Mouse (Mus musculus) liver, embryonic 15.5 days (tissue): ENCODE data around the gene Elmod3. TPM values are rescaled to one million over a fixed set of nuclear protein-coding genes. Genes with fewer than 3 reads are reported as not detected.
A peak's percentile ranks its signal among the peaks of the same experiment; 100 is the strongest.

Experiments
- ATAC-seq: fragments of 200-750 bp; cut with Nextera tagmentation; 2 replicates; pipeline ENCODE4 v1.8.0; 2017; ENCODE audit warnings: moderate number of reproducible peaks, mild to moderate bottlenecking, moderate library complexity; ENCODE audit not compliant: insufficient read depth
- H3K27ac ChIP-seq: fragments of 300-500 bp; sonication (generic); replicated peaks from 2 replicates; pipeline ENCODE4 v1.5.1; 2015; ENCODE audit warnings: mild to moderate bottlenecking, inconsistent platforms
- H3K27me3 ChIP-seq: fragments of 300-500 bp; sonication (generic); 2 replicates; pipeline ENCODE4 v1.6.1; 2015; ENCODE audit warnings: mild to moderate bottlenecking, inconsistent platforms
- H3K36me3 ChIP-seq: fragments of 300-500 bp; sonication (generic); replicated peaks from 2 replicates; pipeline ENCODE4 v1.6.1; 2015; ENCODE audit warnings: moderate library complexity, mild to moderate bottlenecking, inconsistent platforms
- H3K4me1 ChIP-seq: fragments of 300-500 bp; sonication (generic); replicated peaks from 2 replicates; pipeline ENCODE4 v1.6.1; 2015; ENCODE audit warnings: inconsistent platforms
- H3K4me2 ChIP-seq: fragments of 300-500 bp; sonication (generic); 2 replicates; pipeline ENCODE4 v1.6.1; 2015; ENCODE audit warnings: moderate library complexity, mild to moderate bottlenecking, inconsistent platforms
- H3K4me3 ChIP-seq: fragments of 300-500 bp; sonication (generic); replicated peaks from 2 replicates; pipeline ENCODE4 v1.5.1; 2015; ENCODE audit warnings: mild to moderate bottlenecking, inconsistent platforms
- H3K9ac ChIP-seq: fragments of 300-500 bp; sonication (generic); 2 replicates; pipeline ENCODE4 v1.6.1; 2015; ENCODE audit warnings: moderate library complexity, mild to moderate bottlenecking, inconsistent platforms
- H3K9me3 ChIP-seq: fragments of 300-500 bp; sonication (generic); replicated peaks from 2 replicates; pipeline ENCODE4 v1.6.1; 2016; ENCODE audit warnings: inconsistent platforms
- WGBS: fragments of 180-500 bp; shearing (Covaris S2); methylation state at CpG from one replicate; pipeline ENCODE4 v1.1.7; 2015; ENCODE audit warnings: mixed read lengths; ENCODE audit not compliant: insufficient replicate concordance; 5-methylcytosine and 5-hydroxymethylcytosine counted together
- polyA plus RNA-seq: library from polyadenylated mRNA; unstranded; fragments of >200 nt; fragmentation: Nextera tagmentation; extraction: Ambion mirVana; gene quantifications from 2 replicates; pipeline ENCODE4 v1.2.1, GENCODE M21; 2015

Elmod3 gene
- polyA plus RNA-seq, 1 experiment from 2014 or later = 4.2 TPM

- 0 out of 2 replicates have a peak overlapping the region, but pooled peaks have one; percentile 15 for H3K27ac ChIP-seq
- no peaks in the 10 kb centered on the region for H3K9me3 ChIP-seq
- H3K27me3 ChIP-seq = no peaks in the 10 kb centered on the region
- H3K36me3 ChIP-seq = no peaks in the 10 kb centered on the region
- 23% methylated on average over 9 of the region's 9 CpGs for WGBS
- no peak overlapping the region for H3K9ac ChIP-seq
- peak overlapping the region; percentile 2; the same call in 1 of the 2 replicates for H3K4me3 ChIP-seq
- peak overlapping the region; percentile 40 for H3K4me2 ChIP-seq
- no peak for ATAC-seq
- H3K4me1 ChIP-seq = peaks cover 51% of the 10 kb centered on the region
Measured at GRCm38 (mm10) chr6:72549041-72549580, 49.1 kb downstream of the Elmod3 start.

- no peak for ATAC-seq
- Histone ChIP-seq H3K4me2 (no peak overlapping the region), H3K4me3 (no peak overlapping the region), H3K27me3 (no peaks in the 10 kb centered on the region), H3K4me1 (peaks cover 59% of the 10 kb centered on the region), H3K36me3 (no peaks in the 10 kb centered on the region), H3K9ac (no peak overlapping the region), H3K9me3 (no peaks in the 10 kb centered on the region), H3K27ac (no peak overlapping the region)
- 65% methylated on average over 3 of the region's 3 CpGs for WGBS
Measured at GRCm38 (mm10) chr6:72547862-72548261, 50.4 kb downstream of the Elmod3 start.

GRCm38 (mm10) chr6:72547121-72547520, 51.1 kb downstream of the Elmod3 start:
- WGBS = 79% methylated on average over 2 of the region's 2 CpGs
- no peaks in the 10 kb centered on the region for H3K27me3 ChIP-seq
- H3K4me1 ChIP-seq = peaks cover 52% of the 10 kb centered on the region
- H3K4me3 ChIP-seq = no peak overlapping the region
- no peak overlapping the region for H3K27ac ChIP-seq
- no peaks in the 10 kb centered on the region for H3K9me3 ChIP-seq
- ATAC-seq = no peak
- H3K4me2 ChIP-seq = no peak overlapping the region
- H3K9ac ChIP-seq = no peak overlapping the region
- H3K36me3 ChIP-seq = no peaks in the 10 kb centered on the region

GRCm38 (mm10) chr6:72545377-72545776, 52.8 kb downstream of the Elmod3 start:
- ATAC-seq = no peak
- Histone ChIP-seq H3K36me3 (no peaks in the 10 kb centered on the region), H3K4me1 (peaks cover 44% of the 10 kb centered on the region), H3K4me2 (no peak overlapping the region), H3K27me3 (no peaks in the 10 kb centered on the region), H3K4me3 (no peak overlapping the region), H3K9ac (no peak overlapping the region), H3K9me3 (no peaks in the 10 kb centered on the region), H3K27ac (no peak overlapping the region)
- WGBS = 61% methylated on average over 7 of the region's 7 CpGs

- 0 out of 2 replicates have a peak, but pooled peaks have one; percentile 41 for ATAC-seq
- H3K27ac ChIP-seq = peak within 1 kb of the TSS; percentile 70
- peak within 1 kb of the TSS; percentile 51 for H3K4me3 ChIP-seq
- H3K4me2 ChIP-seq = peak within 1 kb of the TSS; percentile 71
- peaks cover 35% of the 10 kb centered on the region for H3K4me1 ChIP-seq
- 3% methylated on average over 23 of the region's 23 CpGs for WGBS
- H3K36me3 ChIP-seq = no peaks in the 10 kb centered on the region
- H3K9me3 ChIP-seq = no peaks in the 10 kb centered on the region
- peak within 1 kb of the TSS; percentile 47 for H3K9ac ChIP-seq
- no peaks in the 10 kb centered on the region for H3K27me3 ChIP-seq
Measured at GRCm38 (mm10) chr6:72544283-72544987, 53.8 kb downstream of the Elmod3 start, which contains the start of gene Capg. TSS of gene Capg (plus strand) at chr6:72544391.

- peaks cover 34% of the 10 kb centered on the region for H3K4me1 ChIP-seq
- H3K27me3 ChIP-seq = no peaks in the 10 kb centered on the region
- H3K9ac ChIP-seq = no peak overlapping the region
- ATAC-seq = no peak
- WGBS = 78% methylated on average over 12 of the region's 12 CpGs
- no peak overlapping the region for H3K27ac ChIP-seq
- H3K4me3 ChIP-seq = no peak overlapping the region
- H3K36me3 ChIP-seq = no peaks in the 10 kb centered on the region
- H3K9me3 ChIP-seq = no peaks in the 10 kb centered on the region
- 0 out of 2 replicates have a peak overlapping the region, but pooled peaks have one; percentile 71 for H3K4me2 ChIP-seq
Measured at GRCm38 (mm10) chr6:72543265-72543850, 54.9 kb downstream of the Elmod3 start.

GRCm38 (mm10) chr6:72538562-72539031, 59.6 kb downstream of the Elmod3 start:
- peak overlapping the region; percentile 64 for H3K9ac ChIP-seq
- H3K27ac ChIP-seq = peak overlapping the region; percentile 65; the same call in 1 of the 2 replicates
- 4% methylated on average over 16 of the region's 16 CpGs for WGBS

GRCm38 (mm10) chr6:72537998-72538500, 60.2 kb downstream of the Elmod3 start:
- WGBS = 51% methylated on average over 10 of the region's 10 CpGs
- peaks cover 30% of the 10 kb centered on the region for H3K4me1 ChIP-seq
- H3K9ac ChIP-seq = peak overlapping the region; percentile 64
- no peaks in the 10 kb centered on the region for H3K9me3 ChIP-seq
- H3K36me3 ChIP-seq = no peaks in the 10 kb centered on the region
- peak overlapping the region; percentile 65 for H3K4me3 ChIP-seq
- peak overlapping the region; percentile 65; the same call in 1 of the 2 replicates for H3K27ac ChIP-seq
- no peaks in the 10 kb centered on the region for H3K27me3 ChIP-seq
- ATAC-seq = no peak
- H3K4me2 ChIP-seq = peak overlapping the region; percentile 78

More at GRCm38 (mm10) chr6:72538562-72539031, 59.6 kb downstream of the Elmod3 start:
- no peaks in the 10 kb centered on the region for H3K27me3 ChIP-seq
- H3K36me3 ChIP-seq = no peaks in the 10 kb centered on the region
- ATAC-seq = peak; percentile 98
- H3K4me2 ChIP-seq = peak overlapping the region; percentile 78
- peaks cover 35% of the 10 kb centered on the region for H3K4me1 ChIP-seq
- no peaks in the 10 kb centered on the region for H3K9me3 ChIP-seq
- peak overlapping the region; percentile 65 for H3K4me3 ChIP-seq

GRCm38 (mm10) chr6:72535165-72535564, 63.0 kb downstream of the Elmod3 start:
- Histone ChIP-seq H3K4me1 (peaks cover 29% of the 10 kb centered on the region), H3K9ac (no peak overlapping the region), H3K36me3 (no peaks in the 10 kb centered on the region)

GRCm38 (mm10) chr6:72534035-72534809, 64.0 kb downstream of the Elmod3 start:
- H3K9ac ChIP-seq = no peak overlapping the region
- WGBS = 35% methylated on average over 9 of the region's 9 CpGs
- H3K9me3 ChIP-seq = no peaks in the 10 kb centered on the region
- no peak overlapping the region for H3K4me3 ChIP-seq
- no peaks in the 10 kb centered on the region for H3K27me3 ChIP-seq
- no peaks in the 10 kb centered on the region for H3K36me3 ChIP-seq
- H3K4me2 ChIP-seq = no peak overlapping the region
- no peak overlapping the region for H3K27ac ChIP-seq
- peaks cover 28% of the 10 kb centered on the region for H3K4me1 ChIP-seq
- no peak for ATAC-seq

More at GRCm38 (mm10) chr6:72535165-72535564, 63.0 kb downstream of the Elmod3 start:
- no peaks in the 10 kb centered on the region for H3K27me3 ChIP-seq
- no peak for ATAC-seq
- 0 out of 2 replicates have a peak overlapping the region, but pooled peaks have one; percentile 55 for H3K27ac ChIP-seq
- no peaks in the 10 kb centered on the region for H3K9me3 ChIP-seq
- under 1% methylated on average over 9 of the region's 9 CpGs for WGBS
- H3K4me3 ChIP-seq = no peak overlapping the region; the same call in 1 of the 2 replicates
- H3K4me2 ChIP-seq = peak overlapping the region; percentile 58
